Mouse (Mus musculus): ENCODE results near the gene Ltk.

DNA sequence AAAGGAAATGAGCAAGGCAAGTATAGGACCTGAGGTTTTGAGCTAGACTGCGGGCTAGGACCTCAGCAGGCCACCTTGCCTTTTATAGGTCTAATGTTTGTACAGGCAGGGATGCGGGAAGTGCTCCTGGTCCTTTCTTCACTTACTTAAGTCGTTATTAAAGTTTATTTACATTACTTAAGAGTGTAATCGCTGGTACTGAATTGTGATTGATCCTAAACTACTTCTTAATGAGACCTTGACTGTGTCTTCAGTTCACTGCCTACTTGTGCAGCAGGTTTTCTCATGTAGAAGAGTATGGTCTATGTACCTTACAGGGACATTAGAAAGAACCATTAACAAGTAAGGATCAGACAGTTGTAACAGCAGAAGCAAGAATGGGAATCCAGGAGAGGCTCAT lies 29.5 kb downstream of the Ltk start:
- TF ChIP-seq TAL1 (IDR thresholded peaks at IDR 0.05; ENCODE audit: low read length): no peak
- no peak for TF ChIP-seq GATA1 (IDR thresholded peaks at IDR 0.05; ENCODE audit: low read length)

Measured in erythroblast, embryonic 14.5 days (primary cell).